Mouse (Mus musculus): ENCODE data around the gene Zfp189. TPM values are rescaled to one million over a fixed set of nuclear protein-coding genes. Genes with fewer than 3 reads are reported as not detected.
"Not testable (repeated sequence)": the region's sequence is repeated elsewhere in the genome, so short reads cannot be mapped to it uniquely, and the experiment has no call there.

Gene Zfp189
- total RNA-seq (2014; fragmentation: Nextera tagmentation), result 17.0 and 17.5 TPM in 2 replicates
- total RNA-seq (2017), result 6.9 and 8.4 TPM in 2 replicates
- 1.4 and 1.5 TPM in 2 replicates for polyA plus RNA-seq (2012)

DNA sequence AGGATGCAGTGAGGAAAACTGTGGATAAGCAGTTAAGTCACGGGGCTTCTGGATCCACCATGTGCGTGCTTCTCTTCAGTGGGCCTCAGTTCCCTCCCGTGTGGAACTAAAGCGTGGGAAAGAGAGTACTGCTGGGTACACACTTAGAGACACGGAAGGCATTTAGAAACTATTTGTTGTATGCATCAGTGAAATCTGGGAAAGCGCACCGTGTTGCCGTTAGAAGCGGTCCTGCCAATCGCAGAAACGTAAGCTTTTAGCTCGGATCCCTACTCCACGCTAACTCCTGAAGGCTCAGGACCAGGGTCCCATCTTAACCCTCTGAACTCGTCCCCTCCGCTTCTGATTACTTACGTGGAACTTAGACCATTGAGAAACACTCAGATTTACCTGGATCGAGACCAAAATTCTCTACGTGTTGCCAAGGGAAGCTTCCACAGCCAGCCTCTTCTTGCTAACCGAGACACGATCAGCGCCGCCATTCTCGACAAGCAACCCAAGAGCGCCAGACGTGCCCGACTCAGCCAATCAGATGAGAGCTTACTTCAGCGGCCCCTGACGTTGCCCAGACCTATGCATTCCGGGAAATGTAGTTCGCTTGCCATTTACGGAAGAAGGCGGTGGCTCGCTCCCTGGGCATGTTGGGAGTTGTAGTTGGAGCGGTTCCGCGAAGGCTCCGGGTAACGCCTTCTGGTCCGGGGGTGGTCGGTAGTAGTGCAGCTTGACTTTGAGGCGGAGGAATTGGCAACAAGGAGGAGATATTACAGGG, at the start of gene Zfp189, which contains the start of gene Mrpl50:
Gene Zfp189 (plus strand): TSS at position 605 of the 769 bp plus-strand sequence.
Gene Mrpl50 (minus strand): TSS at position 522 of the 769 bp plus-strand sequence.
- ATAC-seq (ENCODE audit: extremely low read depth, insufficient number of reproducible peaks, low FRiP score, poor library complexity, severe bottlenecking), result peak; percentile 99
- H3K4me1 ChIP-seq (ENCODE audit: insufficient read depth, low read depth, low read length), result peaks cover 30% of the 10 kb centered on the region
- H3K4me3 ChIP-seq (ENCODE audit: low read depth, low read length), result peak within 1 kb of the TSS; percentile 78
- TF ChIP-seq POLR2AphosphoS5 (IDR thresholded peaks at IDR 0.05; ENCODE audit: insufficient replicate concordance, low read depth, low read length), result no peak
- no peak for TF ChIP-seq CTCF (IDR thresholded peaks at IDR 0.05; ENCODE audit: low read depth, low read length)
- TF ChIP-seq GATA2 (IDR thresholded peaks at IDR 0.05; ENCODE audit: borderline replicate concordance, low read depth, low read length), result no peak
- no peak for TF ChIP-seq GATA1 (IDR thresholded peaks at IDR 0.05; ENCODE audit: borderline replicate concordance, low read length)
- TF ChIP-seq TAL1 (conservative IDR thresholded peaks at IDR 0.05; ENCODE audit: low read depth, low read length), result no peak
- H3K27me3 ChIP-seq (ENCODE audit: insufficient read depth, low read length), result no peaks in the 10 kb centered on the region
- peak; percentile 89 for DNase-seq (ENCODE audit: low spot score)
- no peaks in the 10 kb centered on the region for H3K9me3 ChIP-seq (replicated peaks)
- H3K36me3 ChIP-seq (replicated peaks), result peaks cover 37% of the 10 kb centered on the region

DNA sequence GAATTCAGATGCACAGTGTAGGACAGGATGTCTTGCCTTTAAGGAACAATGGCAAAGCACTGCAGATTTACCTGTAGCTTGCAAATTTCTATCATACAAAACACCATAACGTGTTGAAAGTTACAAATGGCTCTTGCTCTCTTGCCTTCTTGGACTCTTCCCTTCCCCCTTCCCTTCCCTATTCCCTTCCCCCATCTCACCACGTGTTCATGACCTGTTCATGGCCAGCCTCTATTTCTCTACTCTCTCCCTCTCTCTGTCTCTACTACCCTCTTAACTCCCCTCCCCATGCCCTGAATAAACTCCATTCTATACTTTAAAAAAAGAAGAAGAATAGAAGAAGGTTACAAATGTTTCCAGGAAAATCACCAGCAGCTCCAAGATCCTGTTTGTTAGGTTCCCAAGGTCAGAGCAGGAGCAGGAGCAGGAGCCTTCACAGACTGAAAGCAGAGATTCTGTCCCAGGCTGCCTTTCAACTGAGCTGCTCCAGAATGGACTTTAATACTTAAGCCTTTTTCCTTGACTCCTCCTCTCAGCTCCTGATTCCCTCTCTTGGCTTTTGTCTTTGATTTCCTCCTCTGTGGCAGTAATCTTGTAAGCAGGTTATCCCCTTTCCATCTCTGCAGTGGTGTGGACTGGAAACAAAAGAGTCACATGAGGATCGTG, 47.4 kb upstream of the Zfp189 start, which contains the start of gene Acnat1:
Gene Acnat1 (minus strand): TSS at position 478 of the 666 bp plus-strand sequence.
- TF ChIP-seq CTCF (IDR thresholded peaks at IDR 0.05; ENCODE audit: low read depth, low read length) (no peak), POLR2AphosphoS5 (IDR thresholded peaks at IDR 0.05; ENCODE audit: insufficient replicate concordance, low read depth, low read length) (no peak), GATA2 (IDR thresholded peaks at IDR 0.05; ENCODE audit: borderline replicate concordance, low read depth, low read length) (no peak), GATA1 (IDR thresholded peaks at IDR 0.05; ENCODE audit: borderline replicate concordance, low read length) (no peak), TAL1 (conservative IDR thresholded peaks at IDR 0.05; ENCODE audit: low read depth, low read length) (no peak)
- no peak for ATAC-seq (ENCODE audit: extremely low read depth, insufficient number of reproducible peaks, low FRiP score, poor library complexity, severe bottlenecking)
- Histone ChIP-seq H3K27me3 (ENCODE audit: insufficient read depth, low read length) (no peaks in the 10 kb centered on the region), H3K4me1 (ENCODE audit: insufficient read depth, low read depth, low read length) (peaks cover 4% of the 10 kb centered on the region), H3K9me3 (replicated peaks) (no peaks in the 10 kb centered on the region), H3K36me3 (replicated peaks) (no peaks in the 10 kb centered on the region), H3K4me3 (ENCODE audit: low read depth, low read length) (no peak within 1 kb of the TSS)
- no peak for DNase-seq (ENCODE audit: low spot score)

GRCm38 (mm10) chr4:49474583-49474982, 46.4 kb upstream of the Zfp189 start:
- no peak for DNase-seq (ENCODE audit: low spot score)
- H3K4me1 ChIP-seq (ENCODE audit: insufficient read depth, low read depth, low read length), result peaks cover 4% of the 10 kb centered on the region

DNA sequence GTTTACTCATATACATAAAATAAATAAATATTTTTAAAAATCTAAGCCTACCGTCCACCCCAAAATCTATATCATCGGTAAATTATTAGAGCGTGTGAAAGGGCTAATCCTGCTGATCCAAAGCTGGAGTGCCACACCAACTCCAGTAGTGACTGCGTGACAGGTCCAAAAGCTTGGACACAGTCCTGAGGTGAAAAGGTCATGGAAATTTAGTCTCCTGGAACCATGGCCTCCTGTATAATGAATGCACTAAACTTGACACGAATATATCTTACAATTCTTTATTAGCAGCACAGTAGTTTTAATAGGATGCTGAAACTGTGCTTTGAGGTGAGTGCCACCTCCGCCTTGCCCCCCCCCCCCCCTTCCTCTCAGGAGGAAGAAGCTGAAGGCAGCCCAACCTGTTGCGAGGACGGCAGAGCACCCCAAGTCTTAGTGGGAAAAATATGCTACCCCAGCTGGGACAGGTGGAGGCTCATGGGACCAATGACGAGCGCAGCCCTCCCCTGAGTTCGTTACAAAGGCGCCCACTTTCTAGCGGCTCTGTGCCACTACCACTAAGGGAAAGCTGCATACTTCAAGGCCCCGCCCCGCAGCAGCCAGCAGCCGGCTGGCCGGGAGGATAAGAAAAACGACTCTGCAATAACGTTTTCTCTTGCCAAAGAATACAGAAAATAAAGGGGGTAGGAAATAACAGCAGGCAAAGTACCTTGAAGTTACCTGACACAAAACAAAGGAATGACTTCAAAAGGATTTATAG, 42.7 kb upstream of the Zfp189 start:
- ATAC-seq (ENCODE audit: extremely low read depth, insufficient number of reproducible peaks, low FRiP score, poor library complexity, severe bottlenecking) (peak; percentile 84), DNase-seq (ENCODE audit: low spot score) (peak; percentile 4)
- no peak for TF ChIP-seq TAL1 (conservative IDR thresholded peaks at IDR 0.05; ENCODE audit: low read depth, low read length)
- TF ChIP-seq GATA2 (IDR thresholded peaks at IDR 0.05; ENCODE audit: borderline replicate concordance, low read depth, low read length), result no peak
- no peak for TF ChIP-seq GATA1 (IDR thresholded peaks at IDR 0.05; ENCODE audit: borderline replicate concordance, low read length)
- TF ChIP-seq POLR2AphosphoS5 (IDR thresholded peaks at IDR 0.05; ENCODE audit: insufficient replicate concordance, low read depth, low read length), result no peak
- no peak for TF ChIP-seq CTCF (IDR thresholded peaks at IDR 0.05; ENCODE audit: low read depth, low read length)
- H3K9me3 ChIP-seq (replicated peaks), result no peaks in the 10 kb centered on the region
- H3K27me3 ChIP-seq (ENCODE audit: insufficient read depth, low read length), result no peaks in the 10 kb centered on the region
- peak overlapping the region; percentile 54; the same call in 1 of the 2 replicates for H3K4me3 ChIP-seq (ENCODE audit: low read depth, low read length)
- no peaks in the 10 kb centered on the region for H3K36me3 ChIP-seq (replicated peaks)
- H3K4me1 ChIP-seq (ENCODE audit: insufficient read depth, low read depth, low read length), result peaks cover 4% of the 10 kb centered on the region

More at GRCm38 (mm10) chr4:49474583-49474982, 46.4 kb upstream of the Zfp189 start:
- ATAC-seq (ENCODE audit: extremely low read depth, insufficient number of reproducible peaks, low FRiP score, poor library complexity, severe bottlenecking), result no peak
- Histone ChIP-seq H3K9me3 (replicated peaks) (no peaks in the 10 kb centered on the region), H3K27me3 (ENCODE audit: insufficient read depth, low read length) (no peaks in the 10 kb centered on the region), H3K4me3 (ENCODE audit: low read depth, low read length) (no peak overlapping the region), H3K36me3 (replicated peaks) (no peaks in the 10 kb centered on the region)
- no peak for TF ChIP-seq GATA2 (IDR thresholded peaks at IDR 0.05; ENCODE audit: borderline replicate concordance, low read depth, low read length)
- no peak for TF ChIP-seq GATA1 (IDR thresholded peaks at IDR 0.05; ENCODE audit: borderline replicate concordance, low read length)
- TF ChIP-seq TAL1 (conservative IDR thresholded peaks at IDR 0.05; ENCODE audit: low read depth, low read length), result no peak
- no peak for TF ChIP-seq POLR2AphosphoS5 (IDR thresholded peaks at IDR 0.05; ENCODE audit: insufficient replicate concordance, low read depth, low read length)
- no peak for TF ChIP-seq CTCF (IDR thresholded peaks at IDR 0.05; ENCODE audit: low read depth, low read length)

DNA sequence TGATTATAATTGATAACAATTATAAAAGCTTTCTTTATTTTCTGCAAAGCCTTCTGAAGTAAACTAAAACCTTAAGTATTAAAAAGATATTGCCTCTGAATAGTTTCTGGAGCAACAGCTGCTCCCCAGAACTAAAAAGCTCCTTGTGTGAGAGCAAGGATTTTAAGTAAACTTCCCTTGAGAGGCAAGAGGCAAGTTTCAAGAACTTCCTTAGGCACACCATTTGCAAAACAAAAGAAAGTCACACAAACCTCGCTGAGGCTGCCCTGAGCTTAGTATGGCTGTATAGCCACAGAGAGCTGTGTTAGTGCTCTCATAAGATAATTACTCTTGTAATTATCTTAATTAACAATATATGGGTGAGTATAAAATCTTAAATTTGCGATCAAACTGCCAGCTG, 41.9 kb upstream of the Zfp189 start:
- ATAC-seq (ENCODE audit: extremely low read depth, insufficient number of reproducible peaks, low FRiP score, poor library complexity, severe bottlenecking); H3K4me3 ChIP-seq (ENCODE audit: low read depth, low read length); H3K27me3 ChIP-seq (ENCODE audit: insufficient read depth, low read length); H3K4me1 ChIP-seq (ENCODE audit: insufficient read depth, low read depth, low read length); H3K36me3 ChIP-seq (replicated peaks); DNase-seq (ENCODE audit: low spot score); H3K9me3 ChIP-seq (replicated peaks): not testable (repeated sequence)

All from G1E (cell line).